Mouse (Mus musculus): ENCODE results near the gene Gm21972. TPM values are rescaled to one million over a fixed set of nuclear protein-coding genes. Genes with fewer than 3 reads are reported as not detected.

The Gm21972 gene
- not detected for polyA plus RNA-seq (2017; shearing (Covaris generic))

GRCm38 (mm10) chr1:86133337-86133736 is at the start of gene Gm21972:
Gene Gm21972, plus strand, starts transcription at chr1:86133637.

GRCm38 (mm10) chr1:86111779-86112178 is 21.7 kb upstream of the Gm21972 start, which contains the start of gene Htr2b:
Gene Htr2b, minus strand, starts transcription at chr1:86111970.

GRCm38 (mm10) chr1:86154133-86154823 is 20.8 kb downstream of the Gm21972 start, which contains the start of gene Armc9:
Gene Armc9, plus strand, starts transcription at chr1:86154780.

Other genes starting within 250 kb of the Gm21972 start
- gene Itm2c, start 239.4 kb upstream of the Gm21972 start, polyA plus RNA-seq (2017; shearing (Covaris generic)) = 100 to 1,000 TPM; 246 to 391 TPM
- under 1 TPM; 0.24 to 0.79 TPM for gene 4933407L21Rik, start 205.2 kb upstream of the Gm21972 start, polyA plus RNA-seq (2017; shearing (Covaris generic))
- gene Gpr55, start 172.6 kb upstream of the Gm21972 start, polyA plus RNA-seq (2017; shearing (Covaris generic)) = 10 to 100 TPM in 1 of 2 experiments, 1 to 10 TPM in 1; 1.2 to 16.6 TPM
- under 1 TPM in 1 of 2 experiments, not detected in 1; 0.29 TPM for gene Spata3, start 116.8 kb upstream of the Gm21972 start, polyA plus RNA-seq (2017; shearing (Covaris generic))
- gene 2810459M11Rik, start 87.8 kb upstream of the Gm21972 start, polyA plus RNA-seq (2017; shearing (Covaris generic)) = under 1 TPM; 0.21 to 0.76 TPM
- 100 to 1,000 TPM in 1 of 2 experiments, 10 to 100 TPM in 1; 97.5 to 101 TPM for gene Psmd1, start 69.2 kb upstream of the Gm21972 start, polyA plus RNA-seq (2017; shearing (Covaris generic))
- under 1 TPM; 0.42 to 0.70 TPM for gene Htr2b, start 21.7 kb upstream of the Gm21972 start, polyA plus RNA-seq (2017; shearing (Covaris generic))
- 10 to 100 TPM in 1 of 2 experiments, 1 to 10 TPM in 1; 5.1 to 10.5 TPM for gene Armc9, start 21.1 kb downstream of the Gm21972 start, polyA plus RNA-seq (2017; shearing (Covaris generic))
- under 1 TPM; 0.07 to 0.18 TPM for gene B3gnt7, start 169.2 kb downstream of the Gm21972 start, polyA plus RNA-seq (2017; shearing (Covaris generic))
- gene Ncl, start 225.8 kb downstream of the Gm21972 start, polyA plus RNA-seq (2017; shearing (Covaris generic)) = 100 to 1,000 TPM; 395 to 527 TPM

All from activated CD4-positive, CD25-positive, alpha-beta regulatory T cell (primary cell).